Mouse (Mus musculus): ENCODE data around the gene Isca2.

GRCm38 (mm10) chr12:84772726-84773441, at the start of gene Isca2, which contains the start of gene Npc2:
- peak; percentile 99 for TF ChIP-seq GATA1 (IDR thresholded peaks at IDR 0.05; ENCODE audit: borderline replicate concordance, low read length)
- TF ChIP-seq FLI1 (IDR thresholded peaks at IDR 0.05; ENCODE audit: low read length), result no peak
